Mouse (Mus musculus): ENCODE results near the gene Pcdh11x.
"Not testable (repeated sequence)": the region's sequence is repeated elsewhere in the genome, so short reads cannot be mapped to it uniquely, and the experiment has no call there.

The Pcdh11x gene

DNA sequence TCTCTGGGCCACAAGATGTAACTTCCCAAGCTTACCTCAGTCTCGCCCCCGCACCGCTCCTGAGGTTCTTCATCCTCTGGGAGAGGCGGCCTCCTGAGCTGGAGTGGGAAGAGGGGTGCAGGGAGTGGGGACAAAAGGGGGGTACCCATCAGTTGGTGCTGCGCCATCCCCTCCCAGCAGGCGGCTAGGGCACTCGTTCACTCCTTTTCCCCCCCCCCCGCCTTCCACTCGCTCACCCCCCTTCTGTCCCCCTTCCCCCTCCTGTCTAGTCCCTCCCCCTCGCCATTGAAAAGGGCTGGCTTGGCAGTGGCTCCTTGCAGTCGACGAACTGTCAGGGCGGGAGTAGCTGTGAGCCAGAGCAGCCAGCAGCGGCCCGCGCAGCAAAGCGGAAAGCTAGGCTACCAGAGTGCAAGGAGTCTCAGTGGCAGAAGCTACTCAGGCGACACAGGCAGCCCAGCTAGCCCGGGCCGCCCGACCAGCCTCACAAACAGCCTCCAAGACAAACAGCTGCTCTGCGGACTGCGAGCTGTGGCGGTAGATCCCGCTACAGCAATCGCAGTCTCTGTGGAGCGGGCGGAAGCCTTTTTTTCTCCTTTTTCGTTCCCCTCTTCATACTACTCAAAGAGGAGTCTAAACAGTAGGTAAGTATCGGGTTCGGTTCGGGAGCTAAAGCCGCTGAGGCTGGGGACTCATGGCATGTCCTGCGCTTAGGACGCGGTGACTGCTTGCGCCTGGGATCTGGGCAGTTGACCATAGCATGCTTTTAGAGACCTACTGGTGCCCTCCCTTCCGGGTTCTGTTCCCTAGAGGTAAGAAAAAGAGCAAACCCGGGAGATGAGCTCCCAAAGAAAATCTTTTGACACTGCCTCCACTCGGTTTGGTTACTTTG lies at the start of gene Pcdh11x:
Gene Pcdh11x, plus strand, starts transcription at position 249 of the 889 bp plus-strand sequence.
- no peak for DNase-seq

DNA sequence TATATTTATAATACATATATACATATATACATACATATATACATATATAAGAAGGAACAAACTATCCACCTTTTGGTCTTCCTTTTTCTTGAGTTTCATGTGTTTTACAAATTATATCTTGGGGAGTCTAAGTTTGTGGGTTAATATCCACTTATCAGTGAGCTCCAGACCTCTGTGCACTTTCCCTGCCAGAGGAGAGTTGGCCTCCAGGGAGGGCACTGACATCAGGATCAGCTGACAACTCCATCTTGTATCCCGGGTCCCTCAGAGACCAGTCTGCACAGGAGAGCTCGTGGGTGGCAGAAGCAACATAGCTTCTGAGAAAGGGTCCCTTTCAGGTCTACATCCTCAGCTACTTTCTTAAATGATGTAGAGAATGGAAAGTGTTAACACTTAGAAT lies 30.0 kb upstream of the Pcdh11x start:
- DNase-seq: no peak

DNA sequence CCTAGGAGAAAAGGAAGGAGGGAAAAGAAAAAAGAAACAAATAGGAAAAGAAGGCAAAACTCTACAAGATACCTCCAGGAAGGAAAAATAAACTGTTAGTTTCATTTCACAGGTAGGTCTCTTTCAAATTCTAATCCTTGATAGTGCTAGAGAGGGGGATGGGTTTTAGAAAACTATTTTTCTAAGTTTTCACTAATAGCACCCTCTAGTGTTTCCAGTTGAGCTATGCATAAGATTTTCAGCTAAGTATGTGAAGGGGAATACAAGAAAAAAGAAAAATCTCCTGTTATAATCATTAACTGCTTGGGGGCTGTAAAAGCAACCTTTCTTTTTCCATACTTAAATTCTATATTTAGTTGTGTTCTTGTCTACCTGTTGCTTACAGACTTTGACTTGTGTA lies 4.5 kb upstream of the Pcdh11x start:
- no peak for DNase-seq

DNA sequence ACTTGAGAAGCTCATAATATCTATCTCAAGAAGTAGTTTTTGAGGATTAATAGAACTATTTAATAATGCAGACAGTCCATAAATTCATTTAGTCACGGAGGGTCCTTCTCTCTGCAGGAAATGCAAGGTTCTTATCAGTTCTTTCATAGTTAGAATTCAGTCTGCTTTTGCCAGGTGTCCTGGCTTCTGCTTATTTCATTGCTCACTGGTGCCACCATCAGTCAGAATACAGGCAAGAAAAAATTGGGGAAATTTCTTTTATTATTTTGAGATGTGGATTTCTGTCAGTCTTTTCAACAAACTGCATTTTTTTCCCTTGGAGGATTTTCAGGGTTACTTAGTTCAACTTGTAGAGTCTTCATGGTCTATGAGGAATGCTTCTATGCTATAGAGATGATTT lies 2.6 kb upstream of the Pcdh11x start:
- no peak for DNase-seq

DNA sequence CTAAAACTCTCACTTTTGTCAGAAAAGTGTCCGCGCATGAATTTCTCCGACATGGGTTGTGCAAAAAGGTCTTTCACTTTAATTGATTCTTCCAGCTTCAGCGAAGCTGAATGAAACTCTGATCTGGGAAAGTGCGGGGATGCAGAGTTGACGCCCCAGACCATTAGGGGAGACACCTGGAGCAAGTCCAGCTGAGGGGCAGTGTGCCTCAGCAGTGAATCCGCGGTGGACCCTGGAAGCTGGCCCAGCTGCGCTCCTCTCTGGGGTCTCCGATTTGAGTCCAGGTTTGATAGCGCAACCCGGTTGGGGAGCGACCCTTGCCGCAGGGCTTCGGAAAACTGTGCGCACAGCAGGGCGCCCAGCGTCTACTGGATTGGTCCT lies 831 bp downstream of the Pcdh11x start:
- DNase-seq: no peak

DNA sequence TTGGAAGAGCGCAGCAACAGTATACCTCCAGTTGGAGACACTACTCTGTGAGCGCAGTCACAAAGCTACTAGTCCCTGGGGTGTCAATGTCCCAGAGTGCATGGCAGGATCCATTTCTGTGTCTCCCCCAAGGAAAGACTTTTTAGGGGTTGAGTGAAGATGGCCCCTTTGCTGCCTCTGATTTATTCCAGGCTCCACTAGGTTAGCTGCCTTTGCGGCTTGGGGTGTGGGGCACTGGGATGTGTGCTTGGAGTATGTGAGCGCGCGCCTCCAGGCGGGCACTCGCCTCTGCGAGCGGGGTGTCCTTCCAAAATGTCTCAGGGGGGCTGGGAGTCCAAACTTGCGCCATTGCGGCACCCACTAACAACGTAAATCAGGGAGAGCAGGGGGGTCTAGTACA lies 1.6 kb downstream of the Pcdh11x start:
- DNase-seq: no peak

DNA sequence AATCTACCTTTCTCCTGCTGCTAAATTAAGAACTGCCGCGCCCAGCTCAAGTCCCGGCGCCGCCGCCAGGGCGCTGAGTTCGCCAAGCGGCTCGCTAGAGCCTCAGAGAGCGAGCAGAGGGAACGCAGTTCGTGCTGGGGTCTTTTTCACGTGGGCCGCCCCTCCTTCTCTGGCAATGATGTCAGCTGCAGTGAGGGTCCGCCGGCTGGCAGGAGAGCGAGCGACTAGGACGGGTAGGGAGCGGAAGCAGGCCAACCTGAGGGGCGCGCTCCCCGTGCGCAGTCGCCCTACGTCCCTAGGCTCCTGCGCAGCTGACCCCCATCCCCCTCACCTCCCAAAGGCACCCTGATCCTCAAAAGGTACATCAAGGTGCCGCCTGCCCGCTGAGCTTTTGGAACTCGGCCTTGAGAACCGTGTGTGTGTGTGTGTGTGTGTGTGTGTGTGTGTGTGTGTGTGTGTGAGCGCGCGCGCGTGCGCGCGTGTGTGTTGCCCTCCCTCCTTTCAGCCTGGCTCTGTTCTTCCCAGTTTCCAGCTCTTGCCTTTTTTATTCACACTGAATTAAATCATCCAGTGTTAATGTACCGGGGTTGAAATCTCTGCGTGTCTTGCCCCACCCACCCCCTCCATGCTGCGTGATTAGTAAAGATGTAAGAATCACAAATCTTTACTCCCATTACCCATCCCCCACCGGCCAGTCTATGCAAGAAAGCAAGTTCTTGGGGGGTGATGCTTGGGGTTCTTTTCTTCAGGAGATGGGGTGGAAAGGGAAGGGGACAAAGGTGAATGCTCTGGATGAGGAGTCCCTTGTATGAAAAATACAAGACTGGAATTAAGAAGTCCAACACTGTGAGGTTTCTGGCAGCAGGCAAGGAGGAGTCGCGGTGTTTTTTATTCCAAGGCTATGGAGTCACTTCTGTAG lies 3.0 kb downstream of the Pcdh11x start:
- no peak for DNase-seq

DNA sequence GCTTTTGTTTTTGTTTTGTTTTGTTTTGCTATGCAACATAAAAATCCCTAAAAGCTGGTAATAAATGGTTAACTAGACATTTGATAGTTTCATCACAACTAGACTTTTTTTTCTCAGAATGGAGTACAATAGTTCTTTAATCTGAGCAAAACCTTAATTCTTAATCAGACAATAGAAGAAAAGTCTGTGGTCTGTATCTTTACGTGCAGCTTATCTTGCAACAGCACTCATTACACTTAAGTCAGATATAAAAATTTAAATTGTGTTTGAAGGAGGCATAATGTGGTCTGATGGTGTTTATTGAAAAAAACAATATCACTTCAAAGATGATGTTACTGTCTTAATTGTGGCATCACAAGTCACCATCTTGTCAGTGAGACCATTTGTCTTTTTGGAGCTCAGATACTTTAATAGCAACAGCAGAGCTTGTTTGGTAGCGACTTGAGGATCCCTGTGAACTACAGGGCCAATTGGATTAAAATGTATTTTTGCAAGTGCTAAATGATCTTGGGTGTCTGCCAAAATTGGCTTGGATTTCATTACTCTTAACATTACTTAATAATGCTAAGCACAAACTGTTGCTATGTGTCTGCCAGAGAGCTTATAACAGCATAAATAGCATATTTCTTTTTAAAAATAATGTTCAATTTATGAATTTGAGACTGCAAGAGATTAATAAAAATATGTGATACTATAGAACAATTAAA lies 11.6 kb downstream of the Pcdh11x start:
- no peak for DNase-seq

DNA sequence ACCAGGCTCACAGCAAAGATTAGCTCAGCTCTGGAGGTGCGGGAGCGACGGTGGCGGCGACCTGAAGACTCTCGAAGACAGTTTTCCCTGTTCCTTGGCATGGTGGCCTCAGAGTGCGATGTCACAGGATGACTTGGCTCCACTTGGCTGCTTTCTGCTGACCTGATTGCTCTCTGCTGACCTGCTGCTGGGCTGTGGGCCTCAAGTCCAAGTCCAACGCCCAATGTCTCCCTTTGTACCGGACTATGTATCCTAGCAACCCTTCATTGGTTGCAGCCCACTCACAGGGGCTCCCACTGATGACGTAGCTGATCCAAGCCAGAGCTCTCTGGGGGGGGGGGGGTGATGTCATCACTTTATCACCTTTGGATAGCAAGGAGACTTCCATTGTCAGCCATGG lies 22.9 kb downstream of the Pcdh11x start, which contains the start of gene H2afb3:
Gene H2afb3, minus strand, starts transcription at position 101 of the 400 bp plus-strand sequence.
- DNase-seq: not testable (repeated sequence)

DNA sequence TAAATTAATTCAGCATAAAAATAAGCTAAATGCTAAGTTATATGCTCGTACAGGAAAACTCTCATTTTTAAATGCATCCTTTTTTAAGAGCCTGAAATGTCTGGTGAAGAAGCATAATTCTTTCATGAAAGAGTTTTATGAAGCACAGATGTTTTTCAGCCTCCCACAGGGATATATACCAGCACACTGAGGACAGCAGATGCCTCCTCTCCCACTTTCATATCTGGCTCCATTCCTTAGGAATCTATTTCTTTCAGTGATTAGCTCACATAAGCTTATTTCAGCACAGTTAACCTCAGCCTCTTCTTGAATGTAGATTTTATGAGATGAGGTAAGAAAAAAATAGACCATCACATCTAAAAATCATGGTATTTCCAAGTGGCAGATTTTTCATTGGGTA lies 176.2 kb downstream of the Pcdh11x start:
- no peak for DNase-seq

DNA sequence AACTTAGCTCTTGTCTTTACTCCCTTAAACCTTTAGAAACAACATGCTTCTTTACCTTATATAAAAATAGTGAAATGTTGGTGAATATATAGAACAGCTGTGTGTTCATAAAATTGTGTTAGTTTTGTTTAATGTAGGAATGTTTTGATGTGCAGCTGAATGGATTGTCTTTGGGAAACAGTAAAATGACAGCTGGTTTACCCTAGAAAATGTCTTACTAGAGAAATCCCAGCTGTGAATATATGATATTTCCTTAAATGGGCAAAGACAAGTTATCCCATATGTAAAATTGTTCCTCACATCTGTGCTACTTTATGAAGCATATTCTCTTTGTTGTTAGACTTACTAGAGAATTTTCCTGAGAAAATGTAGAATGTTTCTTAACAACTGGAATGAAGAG lies 196.4 kb downstream of the Pcdh11x start:
- DNase-seq: no peak

DNA sequence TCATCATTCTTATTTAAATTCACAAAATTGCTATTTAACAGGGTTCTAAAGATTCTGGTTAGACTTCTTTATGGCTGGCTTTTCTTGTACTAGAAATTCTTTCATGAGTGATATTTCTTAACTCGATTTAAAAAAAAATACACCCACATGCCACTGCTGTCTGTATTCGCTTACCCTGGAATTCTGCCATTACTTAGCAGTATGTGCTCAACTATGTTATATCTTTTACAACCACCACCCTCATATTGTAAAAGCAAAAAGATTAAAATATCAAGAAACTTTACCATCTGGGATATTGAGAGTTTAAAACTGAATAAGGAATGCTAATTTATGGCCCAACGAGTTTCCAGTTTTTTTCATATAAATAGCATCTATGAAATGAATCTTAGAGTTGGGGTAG lies 234.9 kb downstream of the Pcdh11x start:
- no peak for DNase-seq

DNA sequence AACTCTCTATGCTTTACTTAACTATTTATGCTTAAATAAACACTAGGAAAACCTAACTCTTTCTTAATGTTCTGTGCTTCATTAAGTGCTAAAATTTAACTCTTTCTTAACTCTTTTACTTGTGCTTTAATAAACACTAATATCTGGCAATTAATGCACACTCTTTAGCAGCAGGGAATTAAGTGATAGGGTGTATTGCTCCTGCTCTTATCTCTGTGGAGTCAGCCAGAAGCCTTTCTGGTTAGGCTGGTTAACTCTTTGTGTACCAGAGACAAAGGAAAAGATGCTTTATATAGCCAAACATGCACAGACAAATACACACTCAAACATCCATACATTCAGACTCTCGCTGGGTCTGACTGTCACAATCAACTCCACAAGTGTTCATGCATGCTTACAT lies 309.2 kb downstream of the Pcdh11x start:
- DNase-seq: no peak

DNA sequence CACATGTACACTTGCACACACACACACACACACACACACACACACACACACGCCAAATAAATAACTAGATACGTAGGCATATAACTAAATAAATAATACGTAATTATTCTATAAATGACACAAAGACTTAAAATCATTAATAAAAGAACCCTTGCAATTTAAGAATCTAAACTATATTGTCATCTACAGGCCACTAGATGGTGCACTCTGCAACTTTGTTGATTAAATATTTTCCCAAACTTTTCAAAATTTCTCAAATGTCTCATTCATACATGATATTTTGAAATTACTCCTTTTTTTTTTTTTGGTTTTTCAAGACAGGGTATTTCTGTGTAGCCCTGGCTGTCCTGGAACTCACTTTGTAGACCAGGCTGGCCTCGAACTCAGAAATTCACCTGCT lies 328.4 kb downstream of the Pcdh11x start:
- no peak for DNase-seq

DNA sequence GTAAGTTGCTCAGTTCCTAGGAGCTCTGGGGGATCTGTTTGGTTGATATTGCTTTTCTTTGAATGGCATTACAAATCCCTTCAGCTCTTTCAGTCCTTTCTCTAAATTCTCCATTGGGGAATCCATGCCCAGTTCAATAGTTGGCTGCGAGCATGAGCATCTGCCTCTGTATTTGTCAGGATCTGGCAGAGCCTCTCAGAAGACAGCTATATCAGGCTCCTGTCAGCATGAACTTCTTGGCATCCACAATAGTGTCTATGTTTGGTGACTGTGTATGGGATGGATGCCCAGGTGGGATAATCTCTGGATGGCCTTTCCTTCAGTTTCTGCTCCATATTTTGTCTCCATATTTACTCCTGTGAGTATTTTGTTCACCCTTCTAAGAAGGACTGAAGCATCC lies 380.2 kb downstream of the Pcdh11x start:
- not testable (repeated sequence) for DNase-seq

DNA sequence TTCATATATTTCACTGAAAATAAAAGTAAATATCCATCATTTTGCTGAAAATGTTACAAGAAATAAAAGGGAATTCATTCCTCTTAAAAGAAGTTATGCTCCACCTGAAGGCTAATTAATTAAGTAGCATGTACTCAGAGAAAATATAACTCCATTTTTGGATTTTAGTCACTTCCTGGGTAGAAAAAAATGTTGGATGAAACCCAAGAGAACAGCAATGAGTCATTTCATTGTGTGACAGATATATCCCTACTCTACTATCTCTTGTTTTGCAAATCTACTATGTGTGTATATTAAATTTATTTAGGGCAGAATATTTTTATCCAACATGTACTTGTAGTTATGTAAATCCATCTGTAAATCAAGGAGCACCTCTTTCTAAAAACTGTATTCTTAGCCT lies 444.1 kb downstream of the Pcdh11x start:
- no peak for DNase-seq

DNA sequence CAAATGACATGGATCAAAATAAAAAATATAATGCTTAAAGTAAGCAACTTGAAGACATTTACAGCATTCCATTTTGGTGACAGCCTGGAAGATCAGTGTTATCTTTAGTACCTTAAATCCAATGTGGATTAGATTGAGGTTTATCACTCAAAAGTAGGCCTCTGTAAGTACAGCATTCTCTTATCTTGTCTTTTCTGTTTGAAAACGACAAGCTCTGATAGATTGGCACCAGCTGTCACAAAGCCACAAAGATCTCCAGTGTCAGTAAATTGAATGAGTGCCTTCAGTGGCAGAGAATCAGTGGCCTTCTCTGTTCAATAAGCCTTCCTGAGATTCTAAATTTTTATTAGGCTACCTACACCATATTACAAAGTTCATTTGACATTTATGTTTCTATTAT lies 445.7 kb downstream of the Pcdh11x start:
- DNase-seq: no peak

DNA sequence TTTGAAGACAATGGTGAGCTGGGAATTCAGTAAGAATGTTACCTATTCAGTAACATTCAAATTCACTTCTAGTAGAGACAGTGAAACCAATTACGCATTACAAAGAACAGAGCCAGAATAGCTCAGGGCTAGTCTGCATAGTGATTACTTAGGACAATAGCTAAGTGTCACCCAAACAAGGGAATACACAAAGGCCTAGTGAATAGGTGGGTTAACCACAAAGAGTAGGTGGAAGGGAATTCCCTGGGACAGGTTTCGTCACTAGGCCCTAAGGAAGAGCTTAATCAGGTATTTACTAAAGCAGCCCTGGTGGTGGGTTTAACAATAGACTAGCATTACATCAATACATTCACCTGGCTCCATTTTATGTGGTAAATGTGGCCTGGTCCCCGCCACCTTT lies 654.5 kb downstream of the Pcdh11x start:
- DNase-seq: no peak
